Mouse (Mus musculus) liver, embryonic 15.5 days (tissue): Measurements from ENCODE around the gene Xpa. TPM values are rescaled to one million over a fixed set of nuclear protein-coding genes. Genes with fewer than 3 reads are reported as not detected.

ENCODE experiments used
- ATAC-seq: fragments of 200-750 bp; cut with Nextera tagmentation; 2 replicates; pipeline ENCODE4 v1.8.0; 2017; ENCODE audit warnings: moderate number of reproducible peaks, mild to moderate bottlenecking, moderate library complexity; ENCODE audit not compliant: insufficient read depth
- H3K27ac ChIP-seq: fragments of 300-500 bp; sonication (generic); replicated peaks from 2 replicates; pipeline ENCODE4 v1.5.1; 2015; ENCODE audit warnings: mild to moderate bottlenecking, inconsistent platforms
- H3K27me3 ChIP-seq: fragments of 300-500 bp; sonication (generic); 2 replicates; pipeline ENCODE4 v1.6.1; 2015; ENCODE audit warnings: mild to moderate bottlenecking, inconsistent platforms
- H3K36me3 ChIP-seq: fragments of 300-500 bp; sonication (generic); replicated peaks from 2 replicates; pipeline ENCODE4 v1.6.1; 2015; ENCODE audit warnings: moderate library complexity, mild to moderate bottlenecking, inconsistent platforms
- H3K4me1 ChIP-seq: fragments of 300-500 bp; sonication (generic); replicated peaks from 2 replicates; pipeline ENCODE4 v1.6.1; 2015; ENCODE audit warnings: inconsistent platforms
- H3K4me2 ChIP-seq: fragments of 300-500 bp; sonication (generic); 2 replicates; pipeline ENCODE4 v1.6.1; 2015; ENCODE audit warnings: moderate library complexity, mild to moderate bottlenecking, inconsistent platforms
- H3K4me3 ChIP-seq: fragments of 300-500 bp; sonication (generic); replicated peaks from 2 replicates; pipeline ENCODE4 v1.5.1; 2015; ENCODE audit warnings: mild to moderate bottlenecking, inconsistent platforms
- H3K9ac ChIP-seq: fragments of 300-500 bp; sonication (generic); 2 replicates; pipeline ENCODE4 v1.6.1; 2015; ENCODE audit warnings: moderate library complexity, mild to moderate bottlenecking, inconsistent platforms
- H3K9me3 ChIP-seq: fragments of 300-500 bp; sonication (generic); replicated peaks from 2 replicates; pipeline ENCODE4 v1.6.1; 2016; ENCODE audit warnings: inconsistent platforms
- WGBS: fragments of 180-500 bp; shearing (Covaris S2); methylation state at CpG from one replicate; pipeline ENCODE4 v1.1.7; 2015; ENCODE audit warnings: mixed read lengths; ENCODE audit not compliant: insufficient replicate concordance; 5-methylcytosine and 5-hydroxymethylcytosine counted together
- polyA plus RNA-seq: library from polyadenylated mRNA; unstranded; fragments of >200 nt; fragmentation: Nextera tagmentation; extraction: Ambion mirVana; gene quantifications from 2 replicates; pipeline ENCODE4 v1.2.1, GENCODE M21; 2015

The Xpa gene
- polyA plus RNA-seq, 1 experiment from 2014 or later = 7.6 TPM

DNA sequence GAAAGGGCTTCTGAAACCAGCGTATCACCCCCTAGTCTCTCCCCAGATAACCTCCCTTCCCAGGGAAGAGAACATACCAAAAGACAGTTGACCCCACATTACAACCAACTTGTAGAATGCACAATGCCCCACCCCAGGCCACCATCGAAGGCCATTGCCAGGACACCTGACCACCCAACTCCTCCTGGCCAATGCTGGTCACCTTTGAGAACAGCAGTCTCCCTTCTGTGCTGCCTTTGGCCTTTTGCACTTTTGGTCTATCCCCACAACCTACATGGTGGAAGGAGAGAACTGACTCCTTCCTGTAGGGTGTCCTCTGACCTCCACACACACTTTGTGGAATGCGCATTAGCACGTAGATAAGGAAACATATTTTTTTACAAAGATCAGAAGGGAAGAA is 78.6 kb downstream of the Xpa start:
- no peaks in the 10 kb centered on the region for H3K9me3 ChIP-seq
- no peak overlapping the region for H3K4me2 ChIP-seq
- peaks cover 94% of the 10 kb centered on the region for H3K36me3 ChIP-seq
- H3K27me3 ChIP-seq = no peaks in the 10 kb centered on the region
- H3K9ac ChIP-seq = no peak overlapping the region
- no peak overlapping the region for H3K4me3 ChIP-seq
- 86% methylated on average over 4 of the region's 4 CpGs for WGBS
- no peaks in the 10 kb centered on the region for H3K4me1 ChIP-seq
- H3K27ac ChIP-seq = no peak overlapping the region
- ATAC-seq = no peak

DNA sequence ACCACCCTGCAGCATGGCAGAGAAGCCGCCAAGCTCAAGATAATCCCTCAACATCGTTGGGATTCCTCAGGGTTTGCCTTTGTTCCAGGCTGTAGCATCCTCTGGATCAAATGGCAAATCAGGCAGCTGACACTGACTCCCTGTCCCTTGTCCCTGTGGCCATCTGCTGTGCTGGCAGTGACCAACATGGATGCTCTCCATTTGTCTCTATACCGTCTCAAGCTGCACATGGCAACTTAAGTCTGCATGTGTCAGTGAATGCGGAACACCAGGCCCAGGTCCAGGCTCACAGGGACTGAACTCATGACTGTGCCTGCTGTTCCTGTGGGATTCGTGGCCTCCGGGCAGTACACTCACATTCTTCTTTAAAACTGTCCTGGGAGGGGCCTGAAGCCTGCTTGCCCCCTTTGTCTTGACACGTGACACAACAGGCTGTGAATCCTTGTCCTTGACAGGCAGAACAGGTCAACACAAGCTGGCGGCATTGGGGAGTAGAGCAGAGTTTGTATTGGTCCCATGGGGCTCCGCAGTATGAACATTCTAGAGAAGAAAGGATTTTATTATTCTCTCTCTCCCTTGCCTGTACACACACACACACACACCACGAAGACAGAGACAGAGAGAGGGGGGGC is 79.5 kb downstream of the Xpa start:
- H3K36me3 ChIP-seq = peaks cover 95% of the 10 kb centered on the region
- no peak overlapping the region for H3K27ac ChIP-seq
- ATAC-seq = no peak
- H3K4me2 ChIP-seq = no peak overlapping the region
- no peaks in the 10 kb centered on the region for H3K9me3 ChIP-seq
- no peak overlapping the region for H3K9ac ChIP-seq
- 87% methylated on average over 10 of the region's 10 CpGs for WGBS
- no peak overlapping the region for H3K4me3 ChIP-seq
- no peaks in the 10 kb centered on the region for H3K4me1 ChIP-seq
- H3K27me3 ChIP-seq = no peaks in the 10 kb centered on the region

DNA sequence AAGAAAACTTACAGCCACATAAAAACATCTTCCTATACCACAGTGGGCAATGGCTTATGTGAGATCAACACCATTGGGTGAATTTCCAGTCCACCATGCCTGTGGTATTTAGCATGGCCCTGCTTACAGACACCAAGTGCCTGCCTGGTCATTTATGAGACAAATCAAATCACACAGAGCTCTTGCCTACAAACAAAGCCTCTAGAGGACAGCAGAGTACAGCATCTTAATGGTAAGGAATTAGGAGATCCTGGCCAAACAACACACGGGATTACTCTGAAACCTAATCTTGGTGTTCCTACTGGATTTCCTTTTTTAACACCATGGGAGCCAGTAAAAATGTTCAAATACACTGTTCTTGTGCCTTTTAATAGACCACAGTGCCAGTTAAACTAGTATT is 80.8 kb downstream of the Xpa start:
- no peak overlapping the region for H3K4me2 ChIP-seq
- no peaks in the 10 kb centered on the region for H3K4me1 ChIP-seq
- H3K9me3 ChIP-seq = no peaks in the 10 kb centered on the region
- no peaks in the 10 kb centered on the region for H3K27me3 ChIP-seq
- no peak overlapping the region for H3K27ac ChIP-seq
- peaks cover 98% of the 10 kb centered on the region for H3K36me3 ChIP-seq
- H3K4me3 ChIP-seq = no peak overlapping the region
- H3K9ac ChIP-seq = no peak overlapping the region
- WGBS = 89% methylated on average over 1 of the region's 1 CpGs
- no peak for ATAC-seq

DNA sequence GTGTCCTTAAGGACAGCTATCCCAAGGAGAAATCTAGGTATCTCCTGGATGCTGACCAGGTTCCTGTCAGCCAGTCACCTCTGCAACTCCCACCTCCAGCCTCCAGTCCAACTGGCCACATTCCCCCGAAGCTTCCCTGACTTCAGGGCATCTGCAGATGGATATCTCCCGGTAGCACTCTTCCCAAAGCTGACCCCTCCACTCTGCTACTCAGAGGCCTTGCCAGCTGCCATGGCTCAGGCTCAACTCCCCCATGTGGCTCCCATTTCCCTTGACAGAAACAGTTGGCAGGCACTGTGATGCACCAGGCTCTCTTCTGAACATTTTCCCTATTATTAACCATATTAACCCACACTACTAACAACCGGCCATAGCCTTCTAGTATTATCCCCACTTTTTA is 84.8 kb downstream of the Xpa start:
- Histone ChIP-seq H3K4me2 (no peak overlapping the region), H3K9ac (no peak overlapping the region), H3K9me3 (no peaks in the 10 kb centered on the region), H3K4me1 (no peaks in the 10 kb centered on the region), H3K27me3 (no peaks in the 10 kb centered on the region), H3K36me3 (peaks cover 99% of the 10 kb centered on the region), H3K4me3 (no peak overlapping the region), H3K27ac (no peak overlapping the region)
- 83% methylated on average over 3 of the region's 3 CpGs for WGBS
- no peak for ATAC-seq

DNA sequence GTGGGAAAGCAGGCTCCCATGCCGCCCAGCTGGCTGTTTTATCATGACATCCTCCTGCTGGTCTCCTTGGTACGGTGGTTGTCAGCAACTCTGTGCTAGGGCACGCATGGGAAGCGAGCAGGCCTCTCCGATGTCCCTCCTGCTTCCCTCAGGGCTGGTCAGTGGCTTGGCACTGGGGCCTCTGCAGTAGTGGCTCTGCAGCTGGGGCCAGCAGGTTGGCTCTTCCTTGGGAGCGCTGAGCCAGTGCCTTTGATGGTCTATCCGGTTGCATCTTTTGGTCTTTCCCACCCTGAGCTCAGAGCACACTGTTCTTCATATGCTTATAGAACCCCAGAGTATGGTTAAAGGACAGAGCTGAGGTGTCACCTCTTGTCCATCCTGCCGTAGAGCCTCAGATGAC is 86.0 kb downstream of the Xpa start:
- Histone ChIP-seq H3K27ac (no peak overlapping the region), H3K4me3 (no peak overlapping the region), H3K4me1 (no peaks in the 10 kb centered on the region), H3K27me3 (no peaks in the 10 kb centered on the region), H3K4me2 (no peak overlapping the region), H3K9me3 (no peaks in the 10 kb centered on the region), H3K9ac (no peak overlapping the region), H3K36me3 (peaks cover 99% of the 10 kb centered on the region)
- ATAC-seq = no peak
- WGBS = 90% methylated on average over 8 of the region's 8 CpGs

Other genes starting within 250 kb of the Xpa start
- gene Tdrd7, start 231.0 kb downstream of the Xpa start, polyA plus RNA-seq = 10.0 and 10.6 TPM in 2 replicates
- 48.5 and 49.7 TPM in 2 replicates for gene Tmod1, start 157.4 kb downstream of the Xpa start, polyA plus RNA-seq
- 35.2 and 36.7 TPM in 2 replicates for gene Ncbp1, start 57.7 kb downstream of the Xpa start, polyA plus RNA-seq
- gene Tstd2, start 57.6 kb downstream of the Xpa start, polyA plus RNA-seq = 8.8 and 10.0 TPM in 2 replicates
- not detected in 2 replicates for gene Foxe1, start 147.3 kb upstream of the Xpa start, polyA plus RNA-seq
- 8.2 and 10.5 TPM in 2 replicates for gene Trmo, start 193.1 kb upstream of the Xpa start, polyA plus RNA-seq
- 386 and 388 TPM in 2 replicates for gene Hemgn, start 217.2 kb upstream of the Xpa start, polyA plus RNA-seq